Mouse (Mus musculus): ENCODE data around the gene Cdc42.

Cdc42 gene

DNA sequence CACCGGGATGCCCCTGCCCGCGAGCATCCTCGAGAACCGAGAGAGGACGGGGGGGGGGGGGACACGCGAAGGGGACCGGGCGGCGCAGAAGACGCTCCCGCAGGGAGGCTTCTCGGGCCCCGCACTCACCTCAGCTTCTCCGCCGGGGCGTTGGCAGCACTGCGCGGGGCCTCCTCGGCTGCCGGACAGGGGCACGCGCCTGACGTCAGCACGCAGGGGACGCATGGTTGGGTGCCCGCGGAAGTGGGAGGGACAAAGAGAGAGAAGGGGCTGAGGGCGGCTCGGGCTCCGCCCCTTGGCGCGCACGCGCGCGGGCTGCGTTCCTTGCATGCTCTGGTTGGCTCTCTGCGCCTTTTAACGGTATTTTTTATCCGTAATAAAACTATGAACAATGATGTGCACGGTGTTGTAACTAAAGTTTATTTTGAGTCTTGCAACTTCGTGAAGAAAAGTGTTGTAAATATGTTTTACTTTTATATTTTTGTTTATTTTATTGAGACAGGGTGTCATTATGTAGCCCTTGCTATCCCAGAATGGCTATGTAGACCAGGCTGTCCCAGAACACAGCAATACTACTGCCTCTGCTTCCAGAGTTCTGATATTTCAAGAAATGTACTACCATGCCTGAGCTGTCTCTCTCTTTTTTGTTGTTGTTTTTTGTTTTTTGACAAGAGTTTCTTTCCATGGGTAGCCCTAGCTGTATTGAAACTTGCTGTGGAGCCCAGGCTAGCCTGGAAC, at the start of gene Cdc42:
Gene Cdc42 (minus strand): TSS at position 204 of the 738 bp plus-strand sequence.
- in situ Hi-C loops (cut with MboI, MseI) = loop anchor here (25.0 kb wide), 3 partner anchors 1245 to 1920 kb away; partner anchors contain the start of genes Pnrc2 (in 1 of the 2), Rcan3 (in 1 of the 2) and Srsf10 (in 1 of the 2)

DNA sequence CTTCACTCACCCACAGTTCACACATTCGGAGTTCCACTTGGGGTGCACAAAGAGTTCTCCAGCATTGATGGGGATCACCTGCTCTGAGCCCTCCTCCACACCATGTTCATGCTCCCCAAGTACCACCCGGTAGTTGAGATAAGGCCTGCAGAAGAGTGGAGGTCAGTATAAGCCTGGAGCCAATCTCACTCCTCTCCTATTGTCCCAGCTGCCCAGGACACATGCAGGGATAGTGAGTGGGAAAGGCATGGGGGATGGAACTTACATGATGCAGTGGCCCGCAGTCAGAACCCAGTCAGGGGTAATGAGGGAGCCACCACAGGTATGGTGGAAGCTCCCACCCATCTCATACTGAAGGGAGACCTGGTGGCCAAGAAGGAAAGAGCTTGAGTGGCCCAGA, 48.1 kb upstream of the Cdc42 start:
- in situ Hi-C loops (cut with MboI, MseI) = loop anchor here in 1 of 2 experiments (10.0 kb wide), 1 partner anchor 321 kb away; no protein-coding TSS in a partner anchor

DNA sequence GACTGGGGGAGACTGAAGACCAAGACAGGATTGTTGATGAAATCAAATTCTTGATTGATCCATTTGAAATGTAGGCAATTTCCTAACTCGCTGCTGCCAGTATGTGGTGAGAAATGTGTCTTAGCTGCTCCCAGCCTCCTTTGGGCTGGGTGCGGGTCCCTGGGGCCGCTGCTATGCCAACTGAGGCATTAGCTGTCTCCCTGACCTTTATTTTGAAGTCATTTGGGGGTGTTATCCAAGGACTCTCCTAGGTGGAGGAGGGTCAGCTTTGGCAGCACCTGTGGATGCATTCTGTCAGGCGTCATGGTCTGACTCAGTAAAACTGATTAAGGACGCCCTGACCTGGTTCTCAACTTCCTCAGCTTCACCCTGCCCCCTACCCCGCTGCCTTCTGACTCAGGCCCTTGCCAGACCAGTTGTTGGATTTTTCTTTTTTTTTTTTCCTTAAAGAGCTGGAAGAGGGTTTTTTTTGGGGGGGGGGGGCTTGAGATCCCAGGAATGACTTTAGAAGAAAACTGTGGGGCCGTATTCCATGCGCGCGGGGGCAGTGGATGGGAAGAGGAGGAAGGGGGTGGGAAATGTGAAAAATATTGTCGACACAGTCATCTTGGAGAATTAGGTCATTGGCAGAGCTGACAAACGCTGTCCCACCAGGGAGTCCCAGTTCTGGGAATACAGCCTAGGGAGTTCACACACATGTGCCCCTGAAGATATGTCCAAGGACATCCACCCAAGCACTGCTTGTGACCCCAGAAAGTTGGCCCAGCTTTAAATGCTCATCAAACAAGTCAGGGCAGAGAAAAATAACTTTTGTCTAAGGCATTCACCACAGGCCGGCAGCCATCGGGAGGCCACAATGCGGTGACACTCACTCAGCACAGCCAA, 39.4 kb upstream of the Cdc42 start:
- in situ Hi-C loops (cut with MboI, MseI) = loop anchor here in 1 of 2 experiments (10.0 kb wide), 1 partner anchor 82 kb away; no protein-coding TSS in a partner anchor

DNA sequence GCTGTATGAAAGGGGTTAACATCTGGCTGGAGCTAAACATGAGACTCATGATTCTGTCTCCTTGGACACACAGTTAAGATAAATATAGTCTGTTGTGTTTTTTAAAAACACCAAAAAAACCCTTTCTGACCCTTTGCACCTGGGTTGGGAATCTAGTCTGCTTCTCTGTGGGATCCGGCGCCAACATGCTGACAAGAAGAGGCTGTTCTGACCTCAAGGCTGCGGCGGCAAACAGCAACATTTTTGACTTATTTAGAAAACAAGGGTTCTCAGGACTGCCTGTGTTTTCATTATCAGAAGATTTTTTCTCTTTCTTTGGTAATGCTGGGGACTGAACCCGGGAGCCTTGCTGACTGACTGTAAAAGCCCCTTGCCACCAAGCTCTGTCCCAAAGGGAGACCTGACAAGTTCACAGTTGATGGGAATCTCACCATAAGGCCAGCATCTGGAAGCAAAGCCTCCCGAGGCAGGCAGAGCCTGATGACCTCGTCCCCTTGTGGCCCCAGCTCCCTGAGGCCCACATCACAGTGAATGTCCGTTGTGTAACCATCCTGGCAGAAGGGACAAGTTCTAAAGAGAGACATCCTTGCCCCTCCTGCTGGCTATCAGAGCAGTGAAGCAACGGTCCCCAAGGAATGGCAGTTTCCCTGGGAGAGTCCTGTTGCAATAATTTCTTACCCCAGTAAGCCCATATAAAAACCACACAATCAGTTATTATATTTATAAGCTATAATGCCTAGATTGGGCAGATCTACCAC, 36.0 kb upstream of the Cdc42 start:
- in situ Hi-C loops (cut with MboI, MseI) = loop anchor here (5.0 to 10.0 kb wide), 3 partner anchors 46 to 81 kb away; no protein-coding TSS in a partner anchor

DNA sequence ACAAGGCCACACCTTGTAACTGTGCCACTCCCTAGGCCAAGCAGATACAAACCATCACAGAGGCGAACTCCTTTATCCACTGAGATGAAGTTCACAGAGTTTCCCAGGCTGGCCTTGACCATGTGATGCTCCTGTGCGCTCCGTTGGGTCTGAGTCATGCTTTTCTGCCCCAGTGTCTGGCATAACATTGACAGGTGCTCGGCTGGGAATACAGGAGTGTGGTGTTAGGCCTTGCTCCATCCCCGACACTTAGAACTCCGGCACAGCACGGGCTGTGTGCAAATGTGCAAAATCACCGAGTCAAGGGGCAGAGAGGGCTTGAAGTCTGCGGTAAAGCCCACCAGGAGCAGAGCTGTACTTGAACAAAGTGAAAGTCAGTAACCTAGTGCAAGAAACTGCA, 35.4 kb upstream of the Cdc42 start:
- in situ Hi-C loops (cut with MboI, MseI) = loop anchor here (5.0 to 10.0 kb wide), 3 partner anchors 46 to 81 kb away; no protein-coding TSS in a partner anchor

DNA sequence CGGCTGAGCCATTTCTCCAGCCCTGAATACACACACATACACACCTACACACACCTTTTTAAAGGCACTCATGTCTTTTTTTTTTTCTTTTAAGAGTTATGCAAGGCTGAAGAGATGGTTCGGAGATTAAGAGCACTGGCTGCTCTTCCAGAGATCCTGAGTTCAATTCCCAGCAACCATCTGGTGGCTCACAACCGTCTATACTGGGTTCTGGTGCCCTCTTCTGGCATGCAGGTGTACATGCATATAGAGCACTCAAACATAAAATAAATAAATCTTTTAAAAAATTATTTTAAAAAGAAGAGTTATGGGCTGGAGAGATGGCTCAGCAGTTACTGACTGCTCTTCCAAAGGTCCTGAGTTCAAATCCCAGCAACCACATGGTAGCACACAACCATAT, 33.8 kb upstream of the Cdc42 start:
- in situ Hi-C loops (cut with MboI, MseI) = loop anchor here (5.0 to 10.0 kb wide), 3 partner anchors 44 to 79 kb away; no protein-coding TSS in a partner anchor

DNA sequence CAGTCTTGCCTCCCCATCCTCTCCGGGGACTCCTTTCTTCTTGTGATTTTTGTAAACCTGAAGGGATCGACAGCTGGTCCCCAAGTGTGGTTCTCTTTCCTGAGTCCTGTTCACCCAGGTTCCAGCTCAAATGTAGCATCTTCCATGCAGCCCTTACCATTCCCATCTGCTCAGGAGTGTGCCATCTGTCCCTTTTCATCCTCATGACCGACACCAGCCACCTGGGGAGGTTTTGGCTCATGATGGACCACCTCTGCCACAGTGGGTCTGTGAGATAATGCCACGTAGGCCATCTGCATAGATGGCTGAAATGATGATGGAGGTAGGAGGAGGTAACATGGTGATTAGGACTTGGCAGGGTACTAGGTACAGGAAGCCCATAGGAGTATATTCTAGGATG, 32.7 kb upstream of the Cdc42 start:
- in situ Hi-C loops (cut with MboI, MseI) = loop anchor here (5.0 to 10.0 kb wide), 3 partner anchors 43 to 78 kb away; no protein-coding TSS in a partner anchor

DNA sequence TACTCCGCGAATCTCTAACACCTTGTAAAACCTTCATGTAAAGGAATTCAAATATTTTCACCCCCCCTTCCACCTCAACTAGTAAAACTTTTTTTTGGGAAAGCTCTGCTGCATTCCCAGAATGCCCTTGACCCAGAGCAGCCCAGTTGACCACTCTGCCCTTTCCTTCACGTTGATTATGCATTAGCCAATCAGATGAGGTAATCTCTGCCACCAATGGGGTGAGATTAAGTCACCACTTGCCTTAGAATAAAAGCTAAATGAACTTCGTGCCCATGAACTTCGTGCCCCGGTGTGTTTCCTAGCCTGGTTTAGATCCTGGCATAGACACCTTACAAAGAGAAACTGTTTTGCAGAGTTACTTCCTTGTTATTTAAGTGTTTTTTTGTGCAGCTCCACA, 31.5 kb upstream of the Cdc42 start:
- in situ Hi-C loops (cut with MboI, MseI) = loop anchor here in 1 of 2 experiments (10.0 kb wide), 1 partner anchor 606 kb away; the partner anchor contains the start of gene Eif4g3

DNA sequence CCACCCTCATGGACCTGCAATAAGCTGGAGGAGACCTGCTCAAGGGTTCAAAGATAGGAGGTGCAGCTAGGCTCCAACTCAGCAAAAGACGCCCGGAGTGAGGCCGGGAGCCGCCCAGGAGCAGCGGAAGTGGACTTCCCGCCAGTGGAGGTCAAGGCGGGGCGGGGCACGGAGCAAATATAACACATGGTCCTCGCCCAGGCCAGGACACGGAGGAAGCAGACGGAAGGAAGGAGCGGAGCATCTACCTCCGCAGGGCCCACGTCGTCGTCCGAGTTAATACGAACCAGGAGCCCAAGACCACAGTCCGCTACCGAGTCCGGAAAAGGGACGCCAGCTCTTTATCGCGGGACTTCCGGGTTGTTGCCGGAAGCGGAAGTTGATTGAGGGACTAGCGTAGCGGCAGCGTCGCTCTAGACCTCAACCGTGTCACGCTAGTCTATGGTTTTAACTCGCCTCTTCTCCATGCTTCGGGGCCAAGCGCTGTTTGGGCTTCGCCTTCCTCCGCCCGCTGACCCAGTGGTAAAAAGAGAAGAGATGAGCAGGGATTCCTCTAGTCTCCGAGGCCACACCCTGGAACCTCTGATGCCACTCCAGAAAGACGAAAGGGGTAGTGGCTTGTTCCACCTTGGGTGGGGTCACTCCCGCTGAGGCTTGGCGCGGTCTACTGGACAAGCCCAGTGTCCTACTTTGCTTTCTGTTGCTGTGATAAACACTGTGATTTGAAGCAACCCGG, 30.7 kb upstream of the Cdc42 start:
- in situ Hi-C loops (cut with MboI, MseI) = loop anchor here in 1 of 2 experiments (10.0 kb wide), 1 partner anchor 607 kb away; the partner anchor contains the start of gene Eif4g3

DNA sequence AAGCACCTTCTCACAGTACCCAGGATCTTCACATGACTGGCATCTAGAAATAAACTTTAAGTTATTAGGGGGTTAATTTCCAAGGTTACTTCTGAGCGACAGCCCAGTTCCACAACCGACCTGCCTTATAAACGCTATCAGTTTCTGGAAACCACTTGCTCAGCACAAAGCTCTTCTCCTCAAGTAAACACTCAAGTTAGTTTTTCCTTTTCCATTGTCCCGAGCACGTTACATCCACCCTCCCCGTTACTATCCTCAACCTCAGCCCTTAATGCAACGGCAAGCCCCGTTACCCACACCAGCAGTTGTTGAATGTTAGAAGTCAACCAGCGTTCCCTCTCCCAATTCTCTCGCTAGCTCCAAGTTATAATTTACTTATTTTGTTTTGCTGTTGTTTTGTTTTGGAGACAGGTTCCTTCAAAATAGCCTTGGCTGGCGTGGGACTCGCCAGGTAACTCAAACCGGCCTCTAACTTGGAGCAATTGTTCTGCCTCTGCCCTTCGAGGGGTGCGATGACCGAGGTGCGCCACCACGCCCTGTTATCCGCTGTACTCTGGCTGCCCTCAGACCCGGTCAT, 30.1 kb upstream of the Cdc42 start:
- in situ Hi-C loops (cut with MboI, MseI) = loop anchor here in 1 of 2 experiments (10.0 kb wide), 1 partner anchor 607 kb away; the partner anchor contains the start of gene Eif4g3

DNA sequence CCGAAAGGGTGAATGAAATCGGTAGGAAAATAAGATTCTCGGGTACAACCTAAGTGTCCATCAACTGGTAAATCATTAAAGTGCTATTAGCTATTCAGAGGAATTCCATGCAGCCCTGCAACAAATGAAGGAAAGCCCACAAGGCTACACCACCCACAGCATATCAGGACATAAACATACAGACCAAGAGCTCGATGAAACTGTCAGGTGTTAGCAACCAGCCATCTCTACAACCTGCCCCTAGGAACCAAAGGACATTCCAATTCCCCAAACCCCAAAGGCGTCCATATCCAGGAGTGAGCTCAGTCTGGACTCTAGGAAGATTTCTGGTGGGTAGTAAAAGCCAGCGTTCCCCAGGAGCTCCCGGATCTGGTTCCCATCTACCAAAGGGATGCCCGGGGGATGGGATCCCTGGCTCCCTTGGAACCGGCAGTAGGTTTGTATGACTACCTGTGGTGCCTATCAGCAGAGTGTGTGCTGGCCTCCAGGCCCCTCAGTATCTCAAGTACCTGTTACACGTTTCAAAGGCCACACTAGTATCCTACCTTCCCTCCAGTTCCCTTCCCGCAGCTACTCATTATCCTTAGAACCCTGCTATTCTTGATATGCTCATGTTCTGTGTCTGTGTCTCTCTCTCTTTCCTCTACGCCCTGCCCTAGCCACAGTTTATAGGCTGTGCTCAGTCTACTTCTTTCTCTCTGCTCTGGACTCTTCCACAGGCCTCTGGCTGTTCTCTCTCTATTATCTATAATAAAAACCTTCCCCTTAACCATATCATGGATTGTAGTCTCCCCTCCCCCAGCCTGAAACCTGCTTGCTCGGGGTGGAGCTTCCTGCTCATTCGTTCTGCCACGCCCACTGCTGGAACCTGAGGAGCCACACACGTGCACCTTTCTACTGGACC, 23.4 kb upstream of the Cdc42 start:
- in situ Hi-C loops (cut with MboI, MseI) = loop anchor here in 1 of 2 experiments (10.0 kb wide), 1 partner anchor 614 kb away; the partner anchor contains the start of gene Eif4g3

DNA sequence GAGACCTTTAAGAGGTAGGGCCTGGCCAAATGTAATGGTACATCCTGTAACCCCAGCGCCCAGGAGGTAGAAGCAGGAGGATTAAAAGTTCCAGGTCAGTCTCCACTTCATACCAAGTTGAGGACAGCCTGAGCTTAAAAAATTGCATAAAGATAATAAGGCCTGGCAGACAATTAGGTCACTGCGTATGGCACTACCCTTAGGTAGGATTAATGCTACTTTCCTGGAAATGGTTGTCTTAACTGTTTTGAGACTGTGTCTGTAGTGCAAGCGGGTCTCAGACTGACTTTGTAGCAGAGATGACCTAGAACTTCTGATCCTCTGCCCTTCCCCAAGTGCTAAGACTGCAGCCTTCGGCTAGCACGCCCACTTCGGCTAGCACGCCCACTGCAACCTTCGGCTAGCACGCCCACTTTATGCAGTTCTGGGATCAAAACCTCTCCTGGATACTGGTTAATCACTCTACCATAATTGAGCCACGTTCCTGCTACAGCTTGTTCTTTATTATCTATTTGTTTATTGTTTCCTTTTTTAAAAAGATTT, 22.3 kb upstream of the Cdc42 start:
- in situ Hi-C loops (cut with MboI, MseI) = loop anchor here in 1 of 2 experiments (10.0 kb wide), 1 partner anchor 615 kb away; the partner anchor contains the start of gene Eif4g3

DNA sequence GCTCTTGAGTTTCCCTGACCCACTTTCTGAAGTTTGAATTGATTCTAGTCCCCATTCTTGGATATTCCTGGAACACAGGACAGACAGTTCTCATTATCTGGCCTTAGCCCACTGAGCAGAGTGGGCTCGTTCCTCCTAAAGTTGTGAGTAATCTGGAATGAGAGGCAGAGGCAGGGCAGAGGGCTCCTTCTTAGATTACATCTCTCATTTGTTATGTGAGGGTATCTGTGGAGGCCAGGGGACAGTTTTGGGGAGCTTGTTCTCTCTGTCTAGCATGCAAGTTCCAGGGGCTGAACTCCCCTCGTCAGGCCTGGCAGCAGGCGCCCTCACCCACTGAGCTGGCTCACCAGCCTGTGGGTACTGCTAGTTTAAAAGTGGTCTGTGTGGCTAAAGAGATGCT, 21.6 kb upstream of the Cdc42 start:
- in situ Hi-C loops (cut with MboI, MseI) = no loop called here

DNA sequence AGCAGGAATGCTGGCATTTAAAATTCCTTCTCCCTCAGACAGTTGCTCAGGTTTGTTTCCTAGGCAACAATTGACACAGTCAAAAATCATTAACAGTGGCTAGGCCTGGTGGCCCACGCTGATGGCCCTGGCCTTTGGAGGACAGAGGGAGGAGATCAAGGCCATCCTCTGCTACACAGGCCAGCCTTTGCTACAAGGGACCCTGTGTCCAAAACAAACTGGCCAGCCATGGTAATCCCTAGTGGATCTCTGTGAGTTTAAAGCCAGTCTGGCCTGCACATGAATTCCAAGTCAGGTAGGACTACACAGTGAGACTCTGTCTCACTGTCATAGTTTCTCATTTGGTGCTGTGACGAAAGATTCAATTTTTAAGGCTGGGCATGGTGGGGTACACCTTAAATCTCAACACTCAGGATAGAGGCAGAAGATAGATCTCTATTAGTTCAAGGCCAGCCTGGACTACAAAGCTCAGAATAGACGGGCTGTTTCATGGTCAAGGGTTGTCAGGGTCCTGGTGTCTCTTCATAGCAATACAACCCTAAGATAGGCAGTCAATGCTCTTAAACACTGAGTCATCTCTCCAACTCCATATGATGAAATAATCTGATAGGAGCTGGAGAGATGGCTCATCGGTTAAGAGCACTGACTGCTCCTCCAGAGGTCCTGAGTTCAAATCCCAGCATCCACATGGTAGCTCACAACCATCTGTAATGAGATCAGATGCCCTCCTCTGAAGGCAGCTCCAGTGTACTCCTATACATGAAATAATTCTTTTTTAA, 20.2 kb upstream of the Cdc42 start:
- in situ Hi-C loops (cut with MboI, MseI) = no loop called here

DNA sequence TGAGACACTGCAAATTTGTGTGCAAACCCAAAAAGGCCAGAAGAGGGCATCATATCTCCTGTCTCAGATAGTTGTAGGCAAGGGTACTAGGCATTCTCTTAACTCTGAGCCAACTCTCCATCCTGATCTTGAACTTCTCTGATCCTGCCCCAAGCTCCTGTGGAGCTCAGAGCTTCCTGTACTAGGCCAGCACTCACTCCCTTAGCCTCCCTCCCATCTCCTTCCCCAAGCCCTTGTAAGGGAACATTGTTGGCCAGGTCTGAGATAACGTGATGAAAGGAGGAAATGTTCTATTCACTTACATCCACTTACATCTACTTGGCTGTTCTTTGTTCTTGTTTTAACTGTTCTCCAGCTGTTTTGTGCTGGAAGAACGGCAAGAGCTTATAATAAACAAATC, 19.3 kb upstream of the Cdc42 start:
- in situ Hi-C loops (cut with MboI, MseI) = no loop called here

DNA sequence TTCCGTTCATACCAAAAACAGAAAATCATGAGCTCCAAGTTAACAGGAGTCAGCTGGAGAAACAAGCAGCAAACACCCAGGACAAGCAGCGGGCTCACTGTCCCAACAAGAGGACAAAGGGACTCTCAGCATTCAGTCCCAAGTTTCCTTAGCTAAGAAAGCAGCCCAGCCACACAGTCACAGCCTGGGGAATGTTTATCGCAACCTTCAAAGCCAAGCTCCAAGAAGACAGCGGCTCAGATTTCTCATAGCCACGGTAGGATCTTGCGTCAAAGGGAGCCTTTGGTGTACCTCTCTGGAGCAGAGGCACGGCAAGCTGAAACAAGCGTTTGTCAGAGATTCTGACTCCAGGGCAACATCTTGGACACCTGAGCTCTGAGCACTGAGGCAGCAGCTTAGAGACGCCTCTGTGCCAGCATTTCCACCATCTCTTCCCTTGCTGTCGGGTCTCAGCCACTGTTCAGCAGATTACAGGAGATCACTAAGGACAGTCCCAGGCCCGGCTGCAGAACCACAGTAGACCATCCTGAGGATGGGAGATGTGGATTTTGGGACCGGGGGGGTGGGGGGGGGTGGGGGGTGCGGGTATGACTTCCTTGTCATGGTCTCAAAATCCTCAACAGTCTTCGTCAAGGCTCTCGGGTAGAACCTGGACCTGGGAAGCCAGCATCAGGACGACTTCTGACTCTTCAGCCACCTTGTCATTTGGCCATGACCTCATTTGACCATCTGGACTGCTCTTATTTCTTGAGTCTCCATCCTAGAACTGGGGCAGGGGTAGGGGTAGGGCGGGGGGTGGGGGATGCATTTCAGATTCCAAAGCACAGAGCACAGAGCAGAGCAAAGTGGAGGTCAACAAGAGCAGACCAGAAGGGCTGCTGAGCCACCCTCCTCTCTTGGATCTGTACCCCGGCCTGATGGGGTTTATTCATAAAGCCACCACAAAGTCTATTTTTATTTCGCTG, 18.1 kb upstream of the Cdc42 start:
- in situ Hi-C loops (cut with MboI, MseI) = no loop called here
